Mouse (Mus musculus) urinary bladder, postnatal 14 days (tissue): ENCODE measurements around the gene Bach1.

Source experiments
- DNase-seq: peaks from one replicate; pipeline ENCODE4 v3.0.0; 2021; ENCODE audit warnings: low spot score

Bach1 gene

DNA sequence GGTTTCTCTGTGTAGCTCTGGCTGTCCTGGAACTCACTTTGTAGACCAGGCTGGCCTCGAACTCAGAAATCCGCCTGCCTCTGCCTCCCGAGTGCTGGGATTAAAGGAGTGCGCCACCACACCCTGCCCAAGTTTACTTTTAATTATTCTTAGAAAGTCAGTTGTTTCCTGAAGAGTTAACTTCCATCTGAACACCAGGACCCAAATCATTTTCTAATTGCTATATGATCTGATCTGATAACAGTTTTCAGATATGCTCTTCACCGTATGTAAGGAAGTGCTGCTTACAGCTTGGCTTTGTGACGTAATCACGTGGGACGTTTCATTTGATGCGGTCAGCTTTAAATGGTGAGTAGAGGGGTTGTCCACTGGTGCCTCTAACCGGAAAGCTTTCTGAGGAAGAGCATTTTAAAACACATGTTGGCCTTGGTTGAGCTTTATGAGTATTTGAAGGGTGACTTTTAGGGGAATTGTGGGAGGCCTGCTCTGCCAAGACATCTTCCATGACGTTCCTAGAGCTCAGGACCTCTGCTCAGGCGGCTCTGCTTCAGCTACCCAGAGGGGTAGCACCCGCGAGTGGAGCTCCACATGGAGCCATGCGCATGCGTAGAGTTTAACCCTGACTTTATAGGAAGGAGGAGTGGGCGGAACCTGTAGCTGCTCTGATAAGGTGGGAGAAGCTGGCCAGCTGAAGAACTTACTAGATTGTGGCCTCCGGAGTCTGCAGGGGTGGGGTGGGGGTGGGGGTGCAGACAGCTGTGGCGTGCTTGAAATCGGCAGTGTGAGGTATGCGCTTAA lies 39.3 kb downstream of the Bach1 start:
- no peak for DNase-seq

DNA sequence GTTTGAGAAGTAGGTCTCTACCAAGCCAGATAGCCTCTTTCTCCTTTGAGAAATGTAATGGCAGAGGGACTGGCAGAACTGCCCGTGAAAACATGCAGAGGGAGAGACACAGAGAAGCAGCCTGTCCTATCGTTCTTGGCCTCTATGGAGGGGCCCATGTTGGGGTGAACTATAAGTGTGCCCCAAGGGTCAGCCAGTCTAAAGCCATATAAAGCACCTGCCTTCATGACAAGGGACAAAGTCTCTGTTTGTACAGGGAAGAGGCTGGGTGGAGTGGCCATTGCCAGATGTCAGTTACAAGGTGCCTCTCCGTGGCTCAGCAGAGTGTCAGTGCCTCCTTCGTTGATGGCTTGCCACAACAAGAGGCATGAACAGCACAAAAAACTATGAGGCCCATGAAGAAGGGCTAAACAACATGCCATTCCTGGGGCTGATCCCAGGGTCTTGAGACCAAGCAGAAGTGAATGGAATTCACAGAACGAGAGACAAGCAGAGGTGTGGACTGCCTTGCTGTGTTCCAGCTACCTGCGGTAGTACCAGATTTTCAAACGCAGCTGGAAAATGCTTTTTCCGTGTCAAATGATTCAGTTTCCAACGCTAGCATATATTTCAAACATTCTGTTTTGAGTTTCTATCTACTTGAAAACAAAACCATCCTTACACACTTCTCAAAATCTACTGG lies 42.4 kb downstream of the Bach1 start:
- no peak for DNase-seq

DNA sequence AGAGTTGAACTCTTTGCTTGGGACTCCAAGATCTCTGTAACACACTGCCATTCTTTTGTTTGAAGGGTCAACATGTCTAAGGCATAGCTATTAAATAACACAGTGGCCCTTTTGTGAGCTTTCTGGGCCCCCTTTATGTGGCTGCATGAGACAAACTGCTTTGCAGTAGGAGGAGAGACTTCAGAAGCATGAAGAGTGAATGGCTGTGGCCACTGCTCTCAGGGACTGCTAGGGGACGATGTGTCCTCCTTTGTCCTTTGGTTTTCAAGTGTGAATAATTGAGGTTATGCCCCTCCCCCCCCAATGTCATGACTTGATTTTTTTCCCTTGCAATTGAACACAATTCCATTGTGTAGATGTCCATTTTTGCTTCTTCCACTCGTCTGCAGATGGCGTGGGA lies 44.9 kb downstream of the Bach1 start:
- no peak for DNase-seq

DNA sequence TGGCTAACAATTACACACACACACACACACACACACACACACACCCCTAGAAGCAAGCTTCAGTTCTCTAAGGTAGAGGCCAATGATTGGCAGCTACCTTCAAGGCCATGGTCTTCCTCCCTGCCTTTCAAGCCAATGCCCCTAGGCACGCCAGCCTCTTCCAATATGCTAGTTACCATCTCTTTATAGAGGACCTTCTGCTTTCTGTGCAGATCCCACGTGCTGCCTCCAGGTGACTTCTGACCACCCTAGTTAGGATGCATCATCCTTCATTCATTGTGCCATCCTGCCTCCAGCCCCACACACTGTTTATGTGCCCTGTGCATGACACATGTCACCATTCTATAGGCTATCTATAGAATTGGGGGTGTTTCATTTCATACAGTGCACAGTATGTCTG lies 45.6 kb downstream of the Bach1 start:
- no peak for DNase-seq

DNA sequence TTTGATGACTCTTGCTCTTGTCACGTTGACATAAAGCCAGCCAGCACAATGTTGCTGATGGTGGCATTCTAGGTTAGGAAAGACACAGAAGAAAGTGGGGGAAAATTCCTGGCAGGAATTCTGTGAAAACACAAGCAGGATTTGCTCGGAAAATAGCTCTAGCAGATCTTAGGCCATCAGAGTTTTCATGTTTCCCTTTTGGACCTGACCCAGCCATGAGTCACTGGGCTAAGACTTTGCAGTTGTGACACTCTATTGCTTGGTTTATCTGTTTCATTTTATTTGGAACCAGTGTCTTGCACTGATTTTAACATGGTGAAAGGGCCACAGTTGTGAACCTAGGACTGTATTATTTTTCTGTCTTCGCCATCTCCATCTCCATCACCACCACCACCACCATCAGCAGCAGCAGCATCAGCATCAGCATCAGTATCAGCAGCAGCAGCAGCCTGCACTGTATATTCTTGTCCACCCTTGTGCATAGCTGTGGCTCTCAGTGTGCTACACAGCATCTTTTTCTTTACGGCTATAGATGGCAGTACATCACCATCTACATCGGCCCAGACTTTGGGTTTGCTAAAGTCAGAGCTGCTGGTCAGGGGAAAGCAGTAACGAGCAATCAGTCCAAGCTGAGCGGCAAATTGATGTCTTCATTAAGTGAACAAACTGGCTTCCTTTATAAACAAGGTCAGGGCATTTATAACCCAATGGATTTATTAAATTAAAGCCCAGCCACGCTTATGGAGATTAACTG lies 46.6 kb downstream of the Bach1 start:
- peak; percentile 15 for DNase-seq

DNA sequence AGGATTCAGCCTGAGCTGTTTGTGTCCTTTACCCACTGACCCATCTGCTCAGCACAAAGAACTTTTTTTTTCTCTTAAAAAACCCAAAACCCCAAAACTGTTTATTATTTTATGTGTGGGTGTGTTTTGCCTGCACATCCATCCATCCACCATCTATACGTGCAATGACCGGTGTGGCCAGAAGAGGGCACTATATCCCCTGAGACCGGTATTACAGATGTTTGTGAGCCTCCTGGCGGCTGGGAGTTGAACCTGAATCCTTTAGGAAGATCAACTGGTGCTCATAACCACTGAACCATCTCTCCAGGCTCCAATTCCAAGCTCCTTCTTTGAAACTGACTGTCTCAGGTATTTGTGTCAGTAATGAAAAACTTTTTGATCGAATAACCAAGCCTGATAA lies 48.0 kb downstream of the Bach1 start:
- DNase-seq, result peak; percentile 76

DNA sequence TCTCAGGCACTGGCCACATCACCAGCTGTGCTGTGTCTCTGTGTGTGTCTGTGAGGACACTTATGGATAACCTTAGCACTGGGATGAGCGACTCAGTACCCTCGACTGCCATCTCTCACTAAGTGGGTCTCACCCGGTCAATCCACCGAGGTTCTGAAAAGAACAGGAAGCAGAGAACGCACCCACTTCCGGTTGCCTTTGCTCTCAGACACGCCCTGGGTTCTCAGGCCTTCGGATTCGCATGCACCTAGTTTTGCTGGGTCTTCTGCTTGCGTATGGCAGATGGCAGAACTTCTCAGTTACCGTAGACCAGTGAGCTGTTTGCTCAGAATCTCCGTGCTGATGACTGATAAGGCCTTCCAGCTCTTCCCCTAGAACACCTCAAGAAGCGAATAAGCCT lies 52.5 kb downstream of the Bach1 start:
- no peak for DNase-seq

DNA sequence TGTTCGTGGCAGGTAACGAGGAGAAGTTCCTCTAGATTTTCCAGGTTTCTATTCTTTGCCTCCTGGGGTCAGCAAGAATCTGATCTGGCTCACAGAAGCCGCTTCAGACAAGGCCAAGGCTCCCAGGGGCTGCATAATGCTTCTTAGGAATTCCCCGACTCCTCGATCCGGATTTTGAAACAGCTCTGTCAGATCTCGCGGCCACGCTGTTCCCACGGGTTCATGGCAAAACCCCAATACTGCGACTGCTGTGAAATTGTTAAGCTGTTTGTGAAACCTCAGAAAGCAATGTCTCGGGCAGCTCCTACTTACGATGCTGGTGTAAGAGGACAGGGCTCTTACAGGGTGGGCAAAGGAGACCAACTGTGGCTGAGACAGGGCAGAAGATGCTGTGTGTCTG lies 53.7 kb downstream of the Bach1 start:
- DNase-seq, result no peak

DNA sequence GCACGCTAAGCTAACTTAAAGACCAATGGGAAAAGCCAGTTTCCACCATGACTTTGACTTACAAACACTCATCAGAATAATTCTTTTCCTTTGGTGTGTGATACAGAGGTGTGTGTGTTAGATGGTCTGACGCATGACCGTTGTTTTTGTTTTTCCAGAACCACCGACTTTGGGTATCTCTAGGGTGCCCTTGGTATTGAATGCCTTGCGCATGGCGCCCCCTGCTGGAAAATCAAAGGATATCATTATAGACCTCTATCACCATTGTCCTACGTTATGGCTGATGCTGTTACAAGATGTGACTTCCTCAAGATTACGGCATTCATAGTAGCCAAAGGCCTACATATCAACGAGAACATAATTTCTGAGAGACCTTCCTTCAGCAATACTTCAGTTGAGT lies 56.1 kb downstream of the Bach1 start:
- DNase-seq, result peak; percentile 41

DNA sequence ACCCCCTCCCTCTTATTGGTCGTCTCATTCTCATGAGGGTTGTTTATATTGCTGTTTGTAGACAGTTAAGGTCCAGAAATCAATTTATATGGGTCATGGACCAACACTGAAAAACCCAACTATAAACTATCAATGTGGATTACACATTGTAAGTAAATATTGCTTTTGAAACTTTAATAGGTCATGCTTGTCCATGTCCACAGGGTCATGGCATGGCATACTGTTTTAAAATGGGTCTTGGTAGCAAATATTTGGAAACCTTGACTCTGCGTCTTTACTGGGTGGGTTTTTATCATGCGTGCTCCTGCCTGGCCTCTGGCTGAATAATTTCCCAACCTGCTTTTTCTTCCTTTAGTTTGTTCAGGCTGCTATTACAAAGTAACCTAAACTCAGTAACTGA lies 57.2 kb downstream of the Bach1 start:
- DNase-seq, result no peak

DNA sequence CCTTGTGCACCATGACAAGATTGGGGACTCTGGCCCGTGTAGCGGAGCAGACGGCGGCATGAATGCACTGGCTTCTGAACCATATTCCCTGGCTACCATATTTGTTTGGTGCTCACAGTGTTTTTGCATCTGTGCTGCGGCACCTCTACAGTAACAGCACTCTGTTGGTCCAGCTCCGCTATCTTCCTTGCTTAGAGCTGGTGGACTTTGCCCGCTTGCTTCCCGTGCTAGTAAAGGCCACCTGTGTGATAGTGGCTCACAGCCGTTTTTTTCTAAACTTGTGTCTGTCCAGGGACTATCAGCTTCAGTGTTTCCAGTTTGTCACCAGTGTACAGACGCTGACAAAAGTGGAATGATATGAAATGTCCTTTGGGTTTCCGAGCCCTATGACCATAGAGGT lies 59.3 kb downstream of the Bach1 start:
- no peak for DNase-seq

DNA sequence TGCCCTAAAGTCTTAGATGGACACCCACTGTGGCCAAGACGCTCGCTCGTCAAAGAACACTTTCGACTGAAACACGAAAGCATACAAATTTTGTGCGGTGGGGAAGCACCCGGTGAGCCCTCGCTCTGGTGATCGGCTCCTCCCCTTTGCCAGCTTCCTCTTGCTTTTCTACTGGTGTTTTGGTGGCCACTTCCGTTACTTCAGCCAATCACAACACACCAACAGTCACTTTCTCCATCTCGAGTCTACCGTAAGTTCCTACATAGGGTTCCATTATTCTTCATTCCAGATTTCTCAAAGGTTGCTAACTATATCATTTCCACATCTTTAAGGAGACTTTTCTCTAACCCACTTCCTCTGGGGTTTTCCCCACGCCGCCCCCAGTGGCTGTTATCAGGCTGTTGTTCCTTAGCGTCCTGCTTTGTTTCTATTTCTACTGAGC lies 65.9 kb downstream of the Bach1 start:
- no peak for DNase-seq

DNA sequence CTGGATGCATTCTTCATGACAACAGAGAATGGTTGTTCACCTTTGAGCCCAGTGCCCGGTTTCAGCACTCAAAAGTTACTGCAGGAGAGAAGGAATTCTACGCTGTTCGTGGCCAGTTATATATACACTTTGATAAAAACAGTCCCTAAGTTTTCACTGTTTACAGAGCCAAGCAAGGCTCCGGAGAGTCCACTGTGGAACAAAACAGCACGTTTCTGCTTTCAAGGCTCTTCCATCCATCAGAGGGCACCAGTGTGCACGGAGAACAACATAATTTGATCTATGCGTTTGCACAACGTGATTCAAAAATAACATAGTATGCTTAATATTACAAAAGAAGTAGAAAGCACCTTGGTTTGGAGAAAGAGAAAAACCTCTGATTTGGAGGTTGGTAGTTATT lies 67.2 kb downstream of the Bach1 start:
- no peak for DNase-seq

DNA sequence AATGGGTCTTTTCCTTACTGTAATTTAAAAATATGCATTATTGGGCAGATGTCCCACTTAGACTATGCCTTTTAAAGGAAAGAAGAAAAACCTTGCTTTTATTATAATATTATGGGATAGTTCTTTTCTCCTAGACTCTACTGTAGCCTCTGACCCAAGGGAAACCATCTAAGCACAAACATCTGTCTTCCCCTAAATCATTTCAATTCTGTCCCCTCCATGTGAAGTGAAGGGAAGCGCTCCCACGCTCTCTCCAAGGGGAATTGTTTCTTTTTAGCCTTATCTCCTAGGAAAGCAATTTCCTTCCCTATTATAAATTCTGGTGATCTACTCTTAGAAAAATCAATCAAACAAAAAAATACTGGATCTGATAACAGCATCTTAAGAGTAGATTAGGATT lies 71.8 kb downstream of the Bach1 start:
- DNase-seq, result no peak

DNA sequence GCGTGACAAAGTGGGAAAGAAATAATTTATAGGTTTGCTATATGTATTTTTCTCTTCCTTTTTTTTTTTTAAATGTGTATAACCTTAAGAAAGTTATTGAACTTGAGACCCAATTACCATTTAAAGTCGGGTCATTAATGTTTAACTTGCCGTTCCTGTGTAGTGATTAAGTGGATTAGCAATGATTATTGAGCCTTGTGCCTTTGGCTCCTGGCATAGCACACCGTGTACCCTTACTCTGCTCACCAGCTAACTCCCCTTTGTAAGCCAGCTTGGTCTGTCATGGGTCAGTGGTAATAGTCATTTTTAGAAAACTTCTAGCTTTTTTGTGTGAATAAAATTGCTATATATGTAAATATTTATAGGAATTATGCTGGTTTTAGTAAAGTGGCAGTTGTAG lies 73.2 kb downstream of the Bach1 start:
- DNase-seq, result no peak

DNA sequence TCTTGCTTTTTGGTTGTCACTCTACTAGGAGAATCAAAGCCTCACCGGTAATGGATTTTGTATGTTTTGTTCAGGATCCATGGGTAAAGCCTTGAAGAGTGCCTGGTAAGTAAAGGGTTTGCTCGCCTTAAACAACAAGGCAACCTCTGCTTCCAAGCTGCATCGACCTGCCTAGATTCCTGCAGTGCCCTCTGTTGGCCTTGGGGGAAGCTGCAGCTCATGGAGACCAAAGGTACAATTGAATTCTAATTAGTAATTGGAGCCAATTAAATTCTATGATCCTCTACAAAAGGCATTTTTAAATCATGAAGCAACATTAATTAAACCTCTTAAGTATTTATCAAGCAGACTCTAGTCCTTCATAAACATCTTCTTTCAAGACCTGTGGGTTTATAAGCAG lies 75.7 kb downstream of the Bach1 start:
- DNase-seq, result no peak

DNA sequence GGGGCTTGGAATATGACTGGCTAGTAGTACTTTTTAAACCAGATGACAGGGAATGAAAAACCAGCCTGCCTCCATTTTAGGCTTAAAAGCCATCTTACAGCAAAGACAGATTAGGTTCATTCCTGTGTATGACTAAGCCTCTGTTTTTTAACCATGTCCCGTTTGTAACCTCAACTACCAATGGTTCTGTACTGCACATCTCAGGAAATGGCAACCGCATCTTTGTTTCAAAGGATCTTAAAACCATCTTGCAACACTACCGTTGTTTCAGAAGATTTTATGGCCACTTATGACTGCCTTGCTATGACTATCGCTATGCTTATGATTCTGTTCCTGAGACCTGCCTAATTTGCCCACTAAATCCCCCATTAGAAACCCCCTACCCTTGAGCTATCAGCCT lies 78.6 kb downstream of the Bach1 start:
- no peak for DNase-seq

DNA sequence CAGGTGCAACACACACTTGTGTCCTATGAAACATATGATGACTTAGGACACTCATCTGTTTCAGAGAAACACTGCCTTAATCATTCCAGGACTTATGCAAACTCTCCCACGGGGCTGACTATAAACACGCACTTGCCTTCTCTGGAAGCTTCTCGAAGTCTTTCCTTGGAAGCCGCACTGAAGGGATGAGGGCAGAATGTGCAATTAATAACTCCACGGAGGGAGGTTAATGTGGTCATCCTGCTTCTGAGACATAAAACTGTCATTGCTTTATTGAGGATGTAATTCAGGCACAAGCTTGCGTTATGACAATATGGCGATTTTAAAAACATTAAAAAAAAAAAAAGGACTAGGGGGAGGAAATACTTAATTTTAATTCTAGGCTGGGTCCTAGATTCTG lies 82.9 kb downstream of the Bach1 start:
- DNase-seq, result no peak
